Mouse (Mus musculus) kidney, postnatal 14 days (tissue): ENCODE results near the gene Nxnl1.
A peak's percentile ranks its signal among the peaks of the same experiment; 100 is the strongest.

Experiments used
- DNase-seq: peaks from one replicate; pipeline ENCODE4 v3.0.0; 2022; ENCODE audit warnings: mixed read lengths

Gene Nxnl1

DNA sequence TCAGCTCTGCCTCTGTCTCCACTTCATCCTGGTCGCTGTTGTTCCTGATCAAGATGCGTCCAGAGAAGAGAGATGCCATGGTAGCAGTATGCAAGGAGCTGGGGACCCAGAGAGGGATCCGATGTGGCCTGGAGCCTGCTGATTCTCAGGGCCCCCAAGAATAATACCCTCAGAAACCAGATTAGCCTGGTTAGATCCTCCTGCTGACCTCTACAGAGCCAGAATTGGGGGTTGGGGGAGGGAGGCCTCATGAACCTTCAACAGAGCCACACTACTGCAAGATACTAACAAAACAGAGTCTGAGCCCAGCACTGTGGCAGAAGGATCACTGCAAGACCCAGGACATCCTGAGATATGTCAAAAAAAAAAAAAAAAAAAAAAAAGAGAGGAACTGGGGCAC lies at the start of gene Nxnl1:
Nxnl1 (minus strand) TSS at position 101 of the 400 bp plus-strand sequence.
- no peak for DNase-seq

DNA sequence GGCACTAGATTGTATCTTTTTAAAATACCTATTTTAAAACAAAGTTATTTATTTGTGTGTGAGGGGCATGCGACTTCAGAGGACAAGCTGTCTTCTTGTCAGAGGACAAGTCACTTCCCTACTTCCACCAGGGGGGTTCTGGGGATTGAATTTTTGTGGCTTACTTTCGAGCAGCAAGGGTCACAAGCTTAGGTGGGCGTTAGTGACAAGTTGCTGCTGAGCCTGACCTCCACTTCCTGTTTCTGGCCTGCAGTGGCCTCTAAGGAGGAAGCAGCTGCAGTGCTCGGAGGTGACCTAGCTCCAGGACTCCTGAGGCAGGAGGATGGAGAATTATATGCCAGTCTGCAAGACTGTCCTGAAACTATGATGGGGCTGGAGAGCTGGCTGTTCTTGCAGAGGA lies 47.0 kb upstream of the Nxnl1 start:
- DNase-seq: no peak

GRCm38 (mm10) chr8:71612141-71612540 lies 45.7 kb upstream of the Nxnl1 start:
- no peak for DNase-seq

DNA sequence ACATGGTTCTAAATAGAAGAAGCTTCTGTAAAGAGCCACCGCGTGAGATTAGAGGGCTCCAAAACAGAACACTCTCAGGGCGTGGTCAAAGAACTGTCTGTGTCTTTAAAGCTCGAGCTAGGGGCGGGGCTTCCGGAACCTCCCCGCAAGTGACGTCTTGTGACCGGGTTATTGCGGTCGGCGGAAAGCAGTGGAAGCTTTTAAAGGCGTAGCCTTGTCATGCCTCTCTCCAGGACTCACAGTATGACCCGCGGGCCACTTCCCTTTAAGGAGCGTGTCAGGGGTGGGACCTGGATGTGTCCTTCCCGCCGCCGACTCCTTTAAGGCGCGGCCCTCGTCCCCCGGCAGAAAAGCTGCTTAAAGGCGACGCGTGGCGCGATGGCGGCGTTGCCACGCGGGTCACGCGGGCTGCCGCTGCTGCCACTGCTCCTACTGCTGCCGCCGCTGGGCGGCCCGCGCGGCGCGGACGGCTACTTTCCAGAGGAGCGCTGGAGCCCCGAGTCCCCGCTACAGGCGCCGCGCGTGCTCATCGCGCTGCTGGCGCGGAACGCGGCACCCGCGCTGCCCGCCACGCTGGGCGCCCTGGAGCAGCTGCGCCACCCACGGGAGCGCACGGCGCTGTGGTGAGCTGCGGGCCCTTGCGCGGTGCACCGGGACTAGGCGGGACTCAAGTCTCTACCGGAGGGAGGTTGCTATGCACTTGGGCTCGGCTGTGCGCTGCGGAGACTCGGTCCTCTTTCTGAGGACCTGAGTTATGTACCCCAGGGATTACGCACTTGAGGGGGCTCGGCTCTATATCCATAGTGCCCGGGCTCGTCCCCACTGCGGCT lies 44.6 kb upstream of the Nxnl1 start, which contains the start of gene Colgalt1:
Colgalt1 (plus strand) TSS at position 177 of the 830 bp plus-strand sequence.
- DNase-seq: peak; percentile 98

DNA sequence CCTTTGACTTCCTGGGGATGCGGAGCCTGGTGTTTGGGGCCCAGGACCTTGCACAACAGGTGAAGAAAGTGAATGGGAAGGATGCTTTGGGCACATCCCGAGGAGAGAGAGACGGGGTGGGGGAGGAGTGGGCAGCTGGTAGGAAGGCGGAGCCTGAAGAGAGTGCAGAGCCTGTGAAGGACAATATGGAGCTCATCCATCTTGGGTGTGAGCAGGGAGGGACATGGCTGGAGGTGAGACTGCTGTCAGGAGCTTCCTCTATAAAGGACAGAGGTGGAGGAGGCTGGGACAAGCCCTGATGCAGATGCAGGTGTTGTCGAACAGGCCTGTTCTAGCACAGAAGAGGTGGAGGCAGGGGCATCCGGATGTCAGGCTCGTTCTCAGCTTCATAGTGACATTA lies 37.6 kb upstream of the Nxnl1 start:
- DNase-seq: no peak

DNA sequence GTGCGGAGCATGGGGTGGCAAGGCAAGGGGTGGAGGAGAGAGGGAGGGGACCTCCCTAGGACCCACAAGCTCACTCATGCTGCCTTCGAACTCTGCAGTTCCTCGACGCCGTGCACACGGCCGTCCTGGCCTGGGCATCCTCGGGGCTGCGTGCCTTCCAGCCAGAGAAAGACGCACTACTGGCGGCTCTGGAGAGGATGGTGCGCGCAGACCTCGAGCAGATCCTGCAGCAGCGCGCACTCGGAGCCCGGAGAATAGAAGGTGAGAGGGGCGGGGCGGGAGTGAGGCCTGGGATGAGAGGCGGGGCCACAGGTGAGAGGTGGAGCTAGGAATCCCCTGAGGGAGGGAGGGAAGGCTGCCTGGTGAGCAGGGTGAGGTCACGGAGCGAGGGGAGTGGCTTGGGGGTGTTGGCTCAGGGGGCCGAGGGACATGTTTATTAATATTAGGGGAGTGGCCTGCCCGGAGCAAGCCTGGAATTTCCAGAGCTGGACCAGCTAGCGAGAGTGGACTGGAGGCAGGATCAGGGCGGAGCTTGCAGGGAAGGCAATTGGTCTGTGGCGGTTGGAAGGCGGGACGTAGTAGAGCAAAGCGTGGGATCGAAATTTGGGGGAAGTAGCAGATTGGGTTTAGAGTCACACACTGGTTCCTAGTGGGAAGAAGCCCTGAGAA lies 36.4 kb upstream of the Nxnl1 start:
- DNase-seq: peak; percentile 92

- no peak for DNase-seq
These were observed 35.7 kb upstream of the Nxnl1 start for GRCm38 (mm10) chr8:71601939-71602665.

DNA sequence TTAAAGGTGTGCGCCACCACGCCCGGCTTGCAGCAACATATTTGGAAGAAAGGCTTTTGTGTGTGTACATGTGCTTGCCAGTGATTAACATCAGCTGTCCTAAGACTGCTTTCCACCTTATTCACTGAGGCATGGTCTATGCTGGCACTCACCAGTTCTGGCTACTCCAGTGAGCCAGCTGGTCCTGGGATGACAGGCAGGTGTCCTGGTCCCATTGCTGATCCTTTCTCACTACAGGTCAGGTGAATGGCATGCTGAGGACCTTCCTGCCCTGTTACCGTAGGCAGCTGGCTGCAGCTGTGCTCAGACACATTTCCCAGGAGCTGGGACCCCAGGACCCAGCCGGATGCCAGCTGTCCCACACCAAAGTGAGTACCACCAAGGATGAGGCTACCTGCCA lies 32.4 kb upstream of the Nxnl1 start:
- DNase-seq: no peak

GRCm38 (mm10) chr8:71598375-71598774 lies 32.0 kb upstream of the Nxnl1 start:
- no peak for DNase-seq

DNA sequence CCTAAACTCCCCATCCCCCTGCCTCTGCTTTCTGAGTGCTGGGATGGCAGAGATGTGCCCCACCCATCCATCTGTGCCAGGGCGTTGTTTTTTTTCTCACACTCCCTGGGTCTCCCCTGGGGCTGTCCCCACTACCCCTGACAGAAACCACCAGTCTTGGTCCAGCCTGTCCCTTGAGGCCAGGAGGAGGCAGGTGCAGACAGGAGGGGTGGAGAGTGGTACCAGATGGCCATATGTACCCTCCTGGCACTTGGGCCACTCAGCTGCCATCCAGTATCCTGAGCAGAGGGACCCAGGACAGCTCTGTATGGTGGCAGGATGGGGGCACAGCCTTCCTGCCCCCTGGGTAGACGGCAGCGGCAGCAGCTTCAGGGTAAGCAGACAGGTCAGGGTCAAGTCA lies 31.1 kb upstream of the Nxnl1 start, which contains the start of gene Fam129c:
Fam129c (plus strand) TSS at position 198 of the 400 bp plus-strand sequence.
- no peak for DNase-seq

DNA sequence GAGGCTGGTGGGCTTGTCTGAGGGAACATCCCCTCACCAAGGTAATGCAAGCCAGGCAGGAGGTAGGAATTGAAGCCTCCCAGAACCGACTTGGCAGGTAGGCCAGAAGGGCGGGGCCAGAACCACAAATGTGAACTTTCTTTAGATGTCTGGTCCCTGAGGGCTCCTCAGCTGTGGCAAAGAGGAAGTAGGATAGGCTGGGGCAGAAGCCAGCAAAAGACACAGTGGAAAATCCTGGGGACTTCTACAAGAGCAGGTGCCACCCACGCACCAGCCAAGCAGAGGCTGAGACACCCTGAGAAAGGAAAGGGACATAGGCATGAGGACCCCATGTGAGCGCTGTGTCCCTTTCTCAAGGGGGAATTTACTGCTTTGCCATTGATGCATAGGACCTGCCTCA lies 30.4 kb upstream of the Nxnl1 start:
- DNase-seq: no peak

DNA sequence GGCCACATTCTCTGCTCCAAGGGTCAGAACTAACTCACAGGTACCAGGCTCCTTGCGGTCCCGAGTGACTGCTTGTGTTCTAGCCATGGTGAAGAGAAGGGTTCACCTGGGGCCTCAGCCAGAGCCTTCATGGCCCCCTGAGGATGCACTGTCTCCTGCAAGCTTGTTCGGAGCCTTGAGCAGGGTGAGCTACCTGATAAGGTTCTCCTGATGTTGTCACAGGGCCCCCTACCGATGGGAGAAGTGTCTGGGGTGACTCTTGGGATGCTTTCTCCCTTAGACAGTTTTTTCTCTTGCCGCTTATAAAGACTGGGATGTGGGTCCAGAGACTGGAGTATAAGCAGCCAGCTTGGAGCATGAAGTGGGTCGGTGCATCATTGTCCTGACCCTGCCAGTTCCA lies 30.0 kb upstream of the Nxnl1 start:
- no peak for DNase-seq

DNA sequence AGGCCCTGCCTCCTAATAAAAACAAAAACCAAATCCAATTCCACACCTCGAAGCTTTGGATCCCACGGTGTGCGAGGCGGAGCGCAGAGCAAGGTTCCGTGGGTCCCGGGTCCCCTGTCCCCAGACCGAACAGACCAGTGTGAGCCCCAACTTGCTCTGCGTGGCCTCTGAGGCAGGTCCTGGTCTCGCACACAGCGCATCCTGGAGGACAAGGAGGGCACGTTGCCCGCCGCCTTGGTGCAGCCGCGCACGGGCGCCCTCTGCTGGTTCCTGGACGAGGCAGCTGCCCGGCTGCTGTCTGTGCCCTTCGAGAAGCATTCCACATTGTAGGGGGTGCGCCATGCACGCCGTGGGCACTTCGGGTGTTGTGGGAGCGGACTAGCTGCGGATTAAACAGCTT lies 29.5 kb upstream of the Nxnl1 start:
- DNase-seq: peak; percentile 92

DNA sequence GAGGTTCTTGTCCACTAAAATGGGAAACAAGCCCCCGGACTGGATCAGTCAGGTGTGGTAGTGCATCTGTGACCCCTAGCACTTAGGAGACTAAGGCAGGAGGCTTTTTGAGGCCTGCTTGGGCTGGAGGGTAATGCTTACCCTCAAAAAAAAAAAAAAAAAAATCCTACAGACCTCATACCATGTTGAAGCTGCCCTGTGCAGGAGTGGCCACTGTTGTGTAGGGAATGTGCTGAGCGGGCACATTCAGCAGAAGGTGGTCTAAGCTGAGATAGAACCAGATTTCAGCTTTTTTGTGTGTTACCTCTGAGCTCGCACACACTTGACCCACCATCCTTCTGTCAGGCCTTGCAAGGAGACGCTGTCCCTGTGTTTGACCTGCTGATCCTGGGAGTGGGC lies 27.9 kb upstream of the Nxnl1 start:
- DNase-seq: no peak

GRCm38 (mm10) chr8:71593556-71594323 lies 27.3 kb upstream of the Nxnl1 start:
- DNase-seq: no peak

GRCm38 (mm10) chr8:71592374-71593170 lies 26.2 kb upstream of the Nxnl1 start:
- DNase-seq: peak; percentile 90

GRCm38 (mm10) chr8:71591471-71592373 lies 25.3 kb upstream of the Nxnl1 start, which contains the start of gene Pgls:
Pgls (plus strand) TSS chr8:71592176.
- peak; percentile 98 for DNase-seq

- no peak for DNase-seq
These were observed 24.6 kb upstream of the Nxnl1 start for GRCm38 (mm10) chr8:71591017-71591416.

GRCm38 (mm10) chr8:71588762-71589161 lies 22.4 kb upstream of the Nxnl1 start:
- DNase-seq: no peak

GRCm38 (mm10) chr8:71586891-71587290 lies 20.5 kb upstream of the Nxnl1 start:
- DNase-seq: peak; percentile 58

DNA sequence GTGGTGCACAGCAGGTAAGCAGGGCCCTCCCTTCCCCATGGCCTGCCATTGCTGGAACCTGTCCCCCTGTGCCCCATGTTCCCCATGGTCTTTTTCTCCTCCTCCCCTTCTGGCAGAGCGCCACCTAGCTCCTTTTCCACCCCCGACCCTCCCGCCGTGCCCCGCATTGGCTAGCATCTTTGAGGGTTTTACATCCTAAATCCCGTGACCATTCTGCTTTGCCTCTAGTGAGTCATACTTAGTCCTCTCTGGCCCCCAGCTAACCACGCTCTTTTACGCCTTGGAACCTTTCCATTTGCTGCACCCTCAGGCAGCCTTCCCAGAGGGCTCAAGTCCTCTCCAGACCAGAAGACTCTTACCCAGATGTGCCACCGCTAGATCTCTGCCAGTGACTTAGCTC lies 13.8 kb upstream of the Nxnl1 start:
- no peak for DNase-seq
